Comparison of ENCODE assay signal across 33 mouse cellular contexts in genomic region chr13:49623216-49623615, GRCm38 (mm10). TPM values are rescaled to one million over a fixed set of nuclear protein-coding genes. Genes with fewer than 3 reads are reported as not detected.
DNase-seq lines count a peak whose midpoint lies in the region; ATAC-seq and TF ChIP-seq lines count a peak whose summit lies in the region.
"Had no signal": no experiment of that assay in that cellular context is flagged by ENCODE, and none has a peak within 500 bp of the region (broad histone marks: within the 10 kb centered on the region; RNA-seq: fewer than 3 reads in every experiment).

No protein-coding gene starts in this region.

- no peaks in the 10 kb centered on the region for H3K36me3 ChIP-seq in hindbrain, embryonic 13.5 days
- H3K36me3 ChIP-seq: hindbrain, embryonic 12.5 days; limb, embryonic 10.5 days; liver, embryonic 13.5 days; midbrain, embryonic 12.5 days; neural tube, embryonic 13.5 days had no signal

- TF ChIP-seq CTCF in left cerebral cortex, adult 2 months (IDR thresholded peaks at IDR 0.05) = no peak

- no peak for ATAC-seq in hindbrain, embryonic 13.5 days (ENCODE audit: low FRiP score)
- ATAC-seq: activated CD4-positive, CD25-positive, alpha-beta regulatory T cell, adult 4 months; forebrain, embryonic 13.5 days; intestine, embryonic 16.5 days had no signal

- DNase-seq in adrenal gland, postnatal 14 days = peak; percentile 25
- DNase-seq in adrenal gland, adult 18-20 months (ENCODE audit: low spot score in 2 of 2) = no peak
- DNase-seq in urinary bladder, postnatal 14 days (ENCODE audit: low spot score) = peak; percentile 6
- DNase-seq in urinary bladder, adult 18-20 months (ENCODE audit: low spot score in 2 of 2) = no peak
- DNase-seq in fibroblast of lung, adult 2 months (ENCODE audit: low read depth) = peak; percentile 28
- no peak for DNase-seq in left cerebral cortex, adult 2 months (ENCODE audit: extremely low spot score in 1 of 2, low spot score in 2 of 2)
- DNase-seq: B cell, adult 2 months; cerebellum, adult 18-20 months; cerebellum, postnatal 10 days; gastrocnemius, postnatal 14 days; heart, postnatal 36 days; kidney, adult 9 months; kidney, postnatal 10 days; layer of hippocampus, postnatal 36 days; liver, embryonic 13.5 days; right cerebral cortex, postnatal 4 days; thymus, adult 18-20 months; thymus, postnatal 25 days had no signal

- H3K9me3 ChIP-seq in hindbrain, embryonic 13.5 days = no peaks in the 10 kb centered on the region
- H3K9me3 ChIP-seq: forebrain, embryonic 13.5 days; hindbrain, embryonic 12.5 days; limb, embryonic 10.5 days; limb, embryonic 15.5 days; liver, embryonic 13.5 days; megakaryocyte, embryonic 14.5 days; midbrain, embryonic 12.5 days; neural tube, embryonic 13.5 days had no signal

- no peaks in the 10 kb centered on the region for H3K4me1 ChIP-seq in hindbrain, embryonic 13.5 days (replicated peaks)
- H3K4me1 ChIP-seq: forebrain, embryonic 13.5 days; hindbrain, embryonic 12.5 days; limb, embryonic 10.5 days; limb, embryonic 15.5 days; midbrain, embryonic 12.5 days; neural tube, embryonic 13.5 days had no signal

- intact Hi-C loops in left cerebral cortex, adult 2 months (cut with DNase I) = no loop called here

- no peak overlapping the region for H3K4me2 ChIP-seq in hindbrain, embryonic 13.5 days
- H3K4me2 ChIP-seq: forebrain, embryonic 13.5 days; heart, embryonic 11.5 days; hindbrain, embryonic 12.5 days; limb, embryonic 15.5 days; liver, embryonic 13.5 days; midbrain, embryonic 12.5 days; neural tube, embryonic 13.5 days had no signal

- WGBS in hindbrain, embryonic 13.5 days = 94% methylated on average over 1 of the region's 1 CpGs

- H3K27ac ChIP-seq in hindbrain, embryonic 13.5 days = no peak overlapping the region
- no peak overlapping the region for H3K27ac ChIP-seq in left cerebral cortex, adult 2 months
- H3K27ac ChIP-seq: forebrain, embryonic 13.5 days; hindbrain, embryonic 12.5 days; limb, embryonic 10.5 days; limb, embryonic 15.5 days; liver, embryonic 13.5 days; midbrain, embryonic 12.5 days; neural tube, embryonic 13.5 days; stomach, postnatal 0 days had no signal

- H3K9ac ChIP-seq in hindbrain, embryonic 13.5 days = no peak overlapping the region
- H3K9ac ChIP-seq: forebrain, embryonic 13.5 days; hindbrain, embryonic 12.5 days; limb, embryonic 15.5 days; liver, embryonic 13.5 days; midbrain, embryonic 12.5 days; neural tube, embryonic 13.5 days had no signal

- H3K4me3 ChIP-seq in hindbrain, embryonic 13.5 days = no peak overlapping the region
- no peak overlapping the region for H3K4me3 ChIP-seq in left cerebral cortex, adult 2 months
- H3K4me3 ChIP-seq: forebrain, embryonic 13.5 days; hindbrain, embryonic 12.5 days; limb, embryonic 10.5 days; limb, embryonic 15.5 days; liver, embryonic 13.5 days; megakaryocyte, embryonic 14.5 days; midbrain, embryonic 12.5 days; neural tube, embryonic 13.5 days had no signal

- H3K27me3 ChIP-seq in hindbrain, embryonic 13.5 days = no peaks in the 10 kb centered on the region
- H3K27me3 ChIP-seq: forebrain, embryonic 13.5 days; hindbrain, embryonic 12.5 days; limb, embryonic 15.5 days; liver, embryonic 13.5 days; megakaryocyte, embryonic 14.5 days; midbrain, embryonic 12.5 days; neural tube, embryonic 13.5 days had no signal

RNA-seq across cellular contexts. Expression of gene Ogn, which starts 15.4 kb away (rescaled TPM):
- total RNA-seq in adrenal gland, postnatal 14 days (2021) = 40.3 and 45.5 TPM in 2 replicates
- 10 to 100 TPM; 48.1 to 62.8 TPM for total RNA-seq in adrenal gland, adult 18-20 months (2021)
- 8.1 and 14.9 TPM in 2 replicates for polyA plus RNA-seq in hindbrain, embryonic 13.5 days (2015; fragmentation: Nextera tagmentation; extraction: Ambion mirVana)
- 1 to 10 TPM; 5.3 to 8.6 TPM for total RNA-seq in left cerebral cortex, adult 2 months (2021)
- total RNA-seq: granulocyte monocyte progenitor cell, adult 5-6 weeks had no signal

RNA-seq across cellular contexts. Expression of gene Cenpp, which starts 29.4 kb away (rescaled TPM):
- total RNA-seq in adrenal gland, postnatal 14 days (2021) = 5.0 and 5.9 TPM in 2 replicates
- 1 to 10 TPM in 1 of 2 experiments, under 1 TPM in 1; 0.38 to 1.2 TPM for total RNA-seq in adrenal gland, adult 18-20 months (2021)
- 7.0 and 9.1 TPM in 2 replicates for polyA plus RNA-seq in hindbrain, embryonic 13.5 days (2015; fragmentation: Nextera tagmentation; extraction: Ambion mirVana)
- 1 to 10 TPM in 1 of 2 experiments, under 1 TPM in 1; 0.51 to 1.5 TPM for total RNA-seq in left cerebral cortex, adult 2 months (2021)

RNA-seq across cellular contexts. Expression of gene Nol8, which starts 29.7 kb away (rescaled TPM):
- 23.6 and 25.0 TPM in 2 replicates for total RNA-seq in adrenal gland, postnatal 14 days (2021)
- 10 to 100 TPM; 22.0 to 24.7 TPM for total RNA-seq in adrenal gland, adult 18-20 months (2021)
- polyA plus RNA-seq in hindbrain, embryonic 13.5 days (2015; fragmentation: Nextera tagmentation; extraction: Ambion mirVana) = 22.6 and 22.9 TPM in 2 replicates
- 10 to 100 TPM; 27.0 to 28.1 TPM for total RNA-seq in left cerebral cortex, adult 2 months (2021)

RNA-seq across cellular contexts. Expression of gene Omd, which starts 41.0 kb away (rescaled TPM):
- 3.8 and 6.4 TPM in 2 replicates for total RNA-seq in adrenal gland, postnatal 14 days (2021)
- total RNA-seq in adrenal gland, adult 18-20 months (2021) = 1 to 10 TPM; 5.6 to 6.3 TPM
- polyA plus RNA-seq in hindbrain, embryonic 13.5 days (2015; fragmentation: Nextera tagmentation; extraction: Ambion mirVana) = 0.26 and 0.45 TPM in 2 replicates
- 1 to 10 TPM; 1.6 to 2.7 TPM for total RNA-seq in left cerebral cortex, adult 2 months (2021)
- total RNA-seq: common myeloid progenitor, adult 5-6 weeks; granulocyte monocyte progenitor cell, adult 5-6 weeks had no signal
- polyA plus RNA-seq: large intestine, adult 2 months had no signal

RNA-seq across cellular contexts. Expression of gene Iars, which starts 58.7 kb away (rescaled TPM):
- 74.4 and 80.8 TPM in 2 replicates for total RNA-seq in adrenal gland, postnatal 14 days (2021)
- total RNA-seq in adrenal gland, adult 18-20 months (2021) = 10 to 100 TPM; 66.3 to 80.6 TPM
- 53.3 and 54.9 TPM in 2 replicates for polyA plus RNA-seq in hindbrain, embryonic 13.5 days (2015; fragmentation: Nextera tagmentation; extraction: Ambion mirVana)
- 10 to 100 TPM; 66.9 to 71.7 TPM for total RNA-seq in left cerebral cortex, adult 2 months (2021)

Comparison
In these comparisons a context has a peak if more than half of its experiments do, and no peak if none do; other contexts are left out.
1. DNase-seq: peak in adrenal gland, postnatal 14 days (single experiment), urinary bladder, postnatal 14 days (single experiment) and fibroblast of lung, adult 2 months (single experiment); none in adrenal gland, adult 18-20 months (0 of 2), urinary bladder, adult 18-20 months (0 of 2) and left cerebral cortex, adult 2 months (0 of 2).